Mouse (Mus musculus): ENCODE data around the gene Gm3259.
"Not testable (repeated sequence)": the region's sequence is repeated elsewhere in the genome, so short reads cannot be mapped to it uniquely, and the experiment has no call there.

Gene Gm3259

DNA sequence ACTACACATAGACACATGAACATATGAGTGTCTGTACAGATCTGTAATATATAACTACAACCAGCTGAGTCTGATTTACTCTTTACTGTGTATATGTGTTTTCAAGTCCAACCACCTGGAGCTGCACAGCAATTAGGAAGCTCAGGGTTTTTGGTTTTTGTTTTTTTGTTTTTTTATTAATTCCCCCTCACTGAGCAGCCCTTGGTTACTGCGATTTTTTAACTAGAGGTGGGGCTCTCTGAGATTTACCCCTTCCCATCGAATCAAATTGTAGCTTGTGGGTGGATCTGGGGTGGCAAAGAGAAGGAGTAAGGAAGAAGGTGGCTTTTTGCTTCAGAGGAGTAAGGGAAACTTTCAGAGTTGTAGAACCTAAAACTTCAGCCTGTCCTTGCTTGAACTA lies at the start of gene Gm3259:
Gm3259 (plus strand) TSS at position 301 of the 400 bp plus-strand sequence.
- DNase-seq (ENCODE audit: low spot score in 2 of 2) = not testable (repeated sequence)

GRCm38 (mm10) chr5:95272668-95273067 lies 33.0 kb upstream of the Gm3259 start, which contains the start of gene Gm10424:
TSS of gene Gm10424 (minus strand) at chr5:95272768.
- DNase-seq (ENCODE audit: low spot score in 2 of 2) = not testable (repeated sequence)
